Mouse (Mus musculus): Measurements from ENCODE around the gene Plin1.
A peak's percentile ranks its signal among the peaks of the same experiment; 100 is the strongest.

Plin1 gene

GRCm38 (mm10) chr7:79732622-79733021 lies at the start of gene Plin1:
TSS of gene Plin1 (minus strand) at chr7:79732903.
- no peak for DNase-seq

GRCm38 (mm10) chr7:79782516-79782855 lies 49.8 kb upstream of the Plin1 start:
- DNase-seq: no peak

- DNase-seq: no peak
These were observed 49.3 kb upstream of the Plin1 start for GRCm38 (mm10) chr7:79781826-79782515.

- peak; percentile 88 for DNase-seq
These were observed 48.2 kb upstream of the Plin1 start for GRCm38 (mm10) chr7:79780647-79781626.

- DNase-seq: no peak
These were observed 39.1 kb upstream of the Plin1 start for GRCm38 (mm10) chr7:79771561-79772512.

GRCm38 (mm10) chr7:79769664-79770063 lies 37.0 kb upstream of the Plin1 start:
- DNase-seq: peak; percentile 42

- DNase-seq: no peak
These were observed 33.3 kb upstream of the Plin1 start for GRCm38 (mm10) chr7:79765991-79766390.

- DNase-seq: no peak
These were observed 29.4 kb upstream of the Plin1 start for GRCm38 (mm10) chr7:79762106-79762505.

GRCm38 (mm10) chr7:79761124-79761876 lies 28.6 kb upstream of the Plin1 start:
- DNase-seq: no peak

GRCm38 (mm10) chr7:79759766-79760165 lies 27.1 kb upstream of the Plin1 start:
- no peak for DNase-seq

GRCm38 (mm10) chr7:79758176-79758575 lies 25.5 kb upstream of the Plin1 start:
- no peak for DNase-seq

GRCm38 (mm10) chr7:79756334-79756733 lies 23.6 kb upstream of the Plin1 start:
- no peak for DNase-seq

GRCm38 (mm10) chr7:79749511-79749910 lies 16.8 kb upstream of the Plin1 start:
- no peak for DNase-seq

GRCm38 (mm10) chr7:79747659-79748058 lies 15.0 kb upstream of the Plin1 start:
- no peak for DNase-seq

GRCm38 (mm10) chr7:79744585-79744984 lies 11.9 kb upstream of the Plin1 start:
- DNase-seq: no peak

- DNase-seq: no peak
These were observed 11.3 kb upstream of the Plin1 start for GRCm38 (mm10) chr7:79744051-79744450.

- peak; percentile 88 for DNase-seq
These were observed 10.2 kb upstream of the Plin1 start, which contains the start of the genes Pex11a and Wdr93 for GRCm38 (mm10) chr7:79742659-79743536. TSS of gene Pex11a (minus strand) at chr7:79743131. TSS of gene Wdr93 (plus strand) at chr7:79743163.

- DNase-seq: no peak
These were observed 9.6 kb upstream of the Plin1 start for GRCm38 (mm10) chr7:79742277-79742658.

- DNase-seq: no peak
These were observed 7.6 kb upstream of the Plin1 start for GRCm38 (mm10) chr7:79740279-79740678.

- no peak for DNase-seq
These were observed 6.2 kb upstream of the Plin1 start for GRCm38 (mm10) chr7:79738913-79739312.

- no peak for DNase-seq
These were observed 3.8 kb upstream of the Plin1 start for GRCm38 (mm10) chr7:79736511-79736910.
